Mouse (Mus musculus): ENCODE data around the gene Hivep3.

DNA sequence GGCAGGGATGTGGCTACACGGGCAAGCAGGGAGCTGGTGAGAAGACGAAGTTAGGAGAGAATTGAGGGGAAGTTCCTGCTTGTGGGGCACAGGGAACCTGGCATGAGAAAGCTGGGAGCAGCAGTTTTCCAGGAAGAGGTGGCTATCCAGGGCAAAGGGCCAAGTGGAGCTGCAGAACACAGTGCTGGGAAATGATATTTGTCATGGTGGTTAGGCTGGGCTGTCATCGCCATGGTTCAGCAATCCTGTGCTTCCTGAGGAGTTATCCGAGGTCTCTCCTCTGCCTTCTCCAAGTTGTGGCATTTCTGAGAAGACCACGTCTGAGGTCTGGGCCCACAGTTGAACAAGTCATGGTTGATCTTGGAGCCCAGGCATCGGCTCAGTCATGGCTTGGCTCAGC is 136.8 kb downstream of the Hivep3 start:
- TF ChIP-seq EP300 (optimal IDR thresholded peaks at IDR 0.05) = no peak
- no peak for TF ChIP-seq CTCF (IDR thresholded peaks at IDR 0.05; ENCODE audit: low read depth)
